Mouse (Mus musculus): ENCODE results near the gene Pdcd2l.

DNA sequence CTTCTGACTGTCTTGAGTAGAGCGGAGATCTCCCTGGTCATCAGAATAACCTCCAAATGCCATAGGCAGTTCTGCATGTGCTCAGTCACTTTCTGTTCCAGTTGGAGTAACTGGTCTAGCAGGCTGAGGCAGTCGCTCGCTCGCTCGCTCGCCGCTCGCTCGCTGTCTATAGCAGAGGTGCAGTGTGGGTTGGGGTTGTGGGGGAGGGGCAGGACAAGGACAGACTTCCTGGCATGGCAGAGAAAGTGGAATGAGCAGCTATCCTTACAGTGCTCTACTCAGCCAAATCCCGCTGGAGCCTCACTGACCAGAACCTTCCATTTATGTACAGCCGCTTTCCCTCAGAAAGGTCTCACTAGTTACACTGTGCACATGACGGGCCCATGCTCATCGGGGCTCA is 13.1 kb downstream of the Pdcd2l start:
- TF ChIP-seq CTCF (IDR thresholded peaks at IDR 0.05; ENCODE audit: low read depth), result no peak
- TF ChIP-seq EP300 (optimal IDR thresholded peaks at IDR 0.05), result no peak
